Mouse (Mus musculus): ENCODE data around the gene Pde4a.
"Not testable (repeated sequence)": the region's sequence is repeated elsewhere in the genome, so short reads cannot be mapped to it uniquely, and the experiment has no call there.

Gene Pde4a

GRCm38 (mm10) chr9:21244428-21245112 is 79.1 kb downstream of the Pde4a start:
- DNase-seq (ENCODE audit: low read depth, low spot score), result no peak

- DNase-seq (ENCODE audit: low read depth, low spot score), result no peak
Measured at GRCm38 (mm10) chr9:21245113-21245487, 79.6 kb downstream of the Pde4a start.

- no peak for DNase-seq (ENCODE audit: low read depth, low spot score)
Measured at GRCm38 (mm10) chr9:21246342-21246741, 80.8 kb downstream of the Pde4a start.

- no peak for DNase-seq (ENCODE audit: low read depth, low spot score)
Measured at GRCm38 (mm10) chr9:21248326-21248725, 82.8 kb downstream of the Pde4a start, which contains the start of gene S1pr5. Gene S1pr5, minus strand, starts transcription at chr9:21248443.

- DNase-seq (ENCODE audit: low read depth, low spot score), result no peak
Measured at GRCm38 (mm10) chr9:21249629-21250508, 84.4 kb downstream of the Pde4a start.

- DNase-seq (ENCODE audit: low read depth, low spot score), result no peak
Measured at GRCm38 (mm10) chr9:21250509-21250908, 85.0 kb downstream of the Pde4a start.

- no peak for DNase-seq (ENCODE audit: low read depth, low spot score)
Measured at GRCm38 (mm10) chr9:21251116-21251735, 85.7 kb downstream of the Pde4a start.

GRCm38 (mm10) chr9:21254690-21255089 is 89.2 kb downstream of the Pde4a start:
- no peak for DNase-seq (ENCODE audit: low read depth, low spot score)

GRCm38 (mm10) chr9:21256349-21256748 is 90.8 kb downstream of the Pde4a start:
- DNase-seq (ENCODE audit: low read depth, low spot score), result not testable (repeated sequence)

- DNase-seq (ENCODE audit: low read depth, low spot score), result no peak
Measured at GRCm38 (mm10) chr9:21260491-21261040, 95.1 kb downstream of the Pde4a start.

GRCm38 (mm10) chr9:21261831-21262230 is 96.3 kb downstream of the Pde4a start:
- DNase-seq (ENCODE audit: low read depth, low spot score), result no peak

Measured in embryo, embryonic 11.5 days (tissue).